Mouse (Mus musculus) lung, postnatal 0 days (tissue): Measurements from ENCODE around the gene Adamts16.

Experiments used
- CTCF ChIP-seq: IDR thresholded peaks from 2 replicates; pipeline ENCODE4 v1.5.1; 2016; ENCODE audit warnings: antibody characterized with exemption, mild to moderate bottlenecking
- EP300 ChIP-seq: IDR thresholded peaks from 2 replicates; pipeline ENCODE4 v1.6.1; 2016; ENCODE audit warnings: antibody characterized with exemption, mild to moderate bottlenecking, control low read depth

- TF ChIP-seq EP300 (no peak), CTCF (no peak)
Observed at GRCm38 (mm10) chr13:70827507-70827906, 14.1 kb downstream of the Adamts16 start.
